Mouse (Mus musculus) cerebellum, adult 2 months (tissue): ENCODE measurements around the gene Ankrd37.

Experiments
- CTCF ChIP-seq: fragments of 200-500 bp; IDR thresholded peaks from 2 replicates; pipeline ENCODE4 v1.5.1; 2011; ENCODE audit warnings: low read depth, mild to moderate bottlenecking, control low read depth, low read length, moderate library complexity, borderline replicate concordance; ENCODE audit not compliant: insufficient read depth
- POLR2A ChIP-seq: fragments of 200-500 bp; IDR thresholded peaks from 2 replicates; pipeline ENCODE4 v1.6.1; 2011; ENCODE audit warnings: low read length, control low read depth, borderline replicate concordance; ENCODE audit not compliant: insufficient read depth

- no peak for TF ChIP-seq CTCF
- TF ChIP-seq POLR2A = peak; percentile 100
Observed at GRCm38 (mm10) chr8:45999784-46000705, 5.5 kb downstream of the Ankrd37 start.
